Mouse (Mus musculus): ENCODE results near the gene Ccng2.

GRCm38 (mm10) chr5:93262751-93263150 is 4.3 kb upstream of the Ccng2 start:
- TF ChIP-seq POLR2A (IDR thresholded peaks at IDR 0.05; ENCODE audit: control insufficient read depth, low read depth, low read length) (no peak), CTCF (IDR thresholded peaks at IDR 0.05; ENCODE audit: control insufficient read depth, insufficient read depth, insufficient replicate concordance, low read depth, low read length) (no peak)
